Mouse (Mus musculus): ENCODE results near the gene Tenm4. TPM values are rescaled to one million over a fixed set of nuclear protein-coding genes. Genes with fewer than 3 reads are reported as not detected.

Gene Tenm4
- polyA plus RNA-seq, 1 experiment from 2014 or later = 2.3 TPM

- ATAC-seq = no peak
- no peak overlapping the region for H3K27ac ChIP-seq
- 56% methylated on average over 7 of the region's 7 CpGs for WGBS (ENCODE audit: insufficient replicate concordance)
- no peaks in the 10 kb centered on the region for H3K36me3 ChIP-seq
- no peaks in the 10 kb centered on the region for H3K4me1 ChIP-seq
- H3K4me3 ChIP-seq = no peak overlapping the region
- H3K27me3 ChIP-seq (replicated peaks) = no peaks in the 10 kb centered on the region
- no peaks in the 10 kb centered on the region for H3K9me3 ChIP-seq (replicated peaks)
- no peak overlapping the region for H3K4me2 ChIP-seq
- no peak overlapping the region for H3K9ac ChIP-seq
These were observed 707.6 kb downstream of the Tenm4 start for GRCm38 (mm10) chr7:96878511-96879276.

- ATAC-seq = no peak
- H3K36me3 ChIP-seq = no peaks in the 10 kb centered on the region
- no peak overlapping the region for H3K9ac ChIP-seq
- H3K9me3 ChIP-seq (replicated peaks) = no peaks in the 10 kb centered on the region
- 72% methylated on average over 6 of the region's 6 CpGs for WGBS (ENCODE audit: insufficient replicate concordance)
- no peaks in the 10 kb centered on the region for H3K4me1 ChIP-seq
- H3K27ac ChIP-seq = no peak overlapping the region
- H3K27me3 ChIP-seq (replicated peaks) = no peaks in the 10 kb centered on the region
- H3K4me3 ChIP-seq = no peak overlapping the region
- H3K4me2 ChIP-seq = no peak overlapping the region
These were observed 708.5 kb downstream of the Tenm4 start for GRCm38 (mm10) chr7:96879593-96879992.

GRCm38 (mm10) chr7:96880221-96880944, 709.3 kb downstream of the Tenm4 start:
- Histone ChIP-seq H3K9ac (no peak overlapping the region), H3K9me3 (replicated peaks) (no peaks in the 10 kb centered on the region), H3K36me3 (no peaks in the 10 kb centered on the region), H3K27ac (no peak overlapping the region), H3K4me3 (no peak overlapping the region), H3K27me3 (replicated peaks) (no peaks in the 10 kb centered on the region), H3K4me1 (no peaks in the 10 kb centered on the region), H3K4me2 (no peak overlapping the region)
- no peak for ATAC-seq
- 74% methylated on average over 6 of the region's 6 CpGs for WGBS (ENCODE audit: insufficient replicate concordance)

- 78% methylated on average over 3 of the region's 3 CpGs for WGBS (ENCODE audit: insufficient replicate concordance)
- Histone ChIP-seq H3K9me3 (replicated peaks) (no peaks in the 10 kb centered on the region), H3K4me3 (no peak overlapping the region), H3K27me3 (replicated peaks) (no peaks in the 10 kb centered on the region), H3K9ac (no peak overlapping the region), H3K36me3 (no peaks in the 10 kb centered on the region), H3K4me2 (no peak overlapping the region), H3K4me1 (no peaks in the 10 kb centered on the region), H3K27ac (no peak overlapping the region)
- no peak for ATAC-seq
These were observed 712.3 kb downstream of the Tenm4 start for GRCm38 (mm10) chr7:96883297-96883696.

- Histone ChIP-seq H3K9ac (no peak overlapping the region), H3K4me3 (no peak overlapping the region), H3K4me1 (no peaks in the 10 kb centered on the region), H3K4me2 (no peak overlapping the region), H3K36me3 (no peaks in the 10 kb centered on the region), H3K27ac (no peak overlapping the region), H3K27me3 (replicated peaks) (no peaks in the 10 kb centered on the region), H3K9me3 (replicated peaks) (no peaks in the 10 kb centered on the region)
- WGBS (ENCODE audit: insufficient replicate concordance) = 81% methylated on average over 18 of the region's 18 CpGs
- no peak for ATAC-seq
These were observed 716.1 kb downstream of the Tenm4 start for GRCm38 (mm10) chr7:96887088-96887654.

- Histone ChIP-seq H3K9ac (no peak overlapping the region), H3K27me3 (replicated peaks) (no peaks in the 10 kb centered on the region), H3K9me3 (replicated peaks) (no peaks in the 10 kb centered on the region), H3K4me1 (no peaks in the 10 kb centered on the region), H3K36me3 (no peaks in the 10 kb centered on the region), H3K4me3 (no peak overlapping the region), H3K27ac (no peak overlapping the region), H3K4me2 (no peak overlapping the region)
- ATAC-seq = no peak
- 78% methylated on average over 18 of the region's 18 CpGs for WGBS (ENCODE audit: insufficient replicate concordance)
These were observed 718.3 kb downstream of the Tenm4 start for GRCm38 (mm10) chr7:96889061-96890034.

GRCm38 (mm10) chr7:96890035-96890621, 719.1 kb downstream of the Tenm4 start:
- no peak for ATAC-seq
- Histone ChIP-seq H3K4me1 (no peaks in the 10 kb centered on the region), H3K4me2 (no peak overlapping the region), H3K27me3 (replicated peaks) (no peaks in the 10 kb centered on the region), H3K36me3 (no peaks in the 10 kb centered on the region), H3K9ac (no peak overlapping the region), H3K27ac (no peak overlapping the region), H3K9me3 (replicated peaks) (no peaks in the 10 kb centered on the region), H3K4me3 (no peak overlapping the region)
- WGBS (ENCODE audit: insufficient replicate concordance) = 47% methylated on average over 7 of the region's 7 CpGs

- WGBS (ENCODE audit: insufficient replicate concordance) = 70% methylated on average over 10 of the region's 10 CpGs
- no peaks in the 10 kb centered on the region for H3K4me1 ChIP-seq
- H3K9me3 ChIP-seq (replicated peaks) = no peaks in the 10 kb centered on the region
- no peak overlapping the region for H3K9ac ChIP-seq
- no peak overlapping the region for H3K4me3 ChIP-seq
- H3K27ac ChIP-seq = no peak overlapping the region
- no peaks in the 10 kb centered on the region for H3K27me3 ChIP-seq (replicated peaks)
- H3K4me2 ChIP-seq = no peak overlapping the region
- no peak for ATAC-seq
- no peaks in the 10 kb centered on the region for H3K36me3 ChIP-seq
These were observed 719.9 kb downstream of the Tenm4 start for GRCm38 (mm10) chr7:96890987-96891386.

GRCm38 (mm10) chr7:96899036-96899569, 728.1 kb downstream of the Tenm4 start:
- Histone ChIP-seq H3K9me3 (replicated peaks) (no peaks in the 10 kb centered on the region), H3K4me3 (no peak overlapping the region), H3K4me2 (no peak overlapping the region), H3K27me3 (replicated peaks) (no peaks in the 10 kb centered on the region), H3K9ac (no peak overlapping the region), H3K4me1 (no peaks in the 10 kb centered on the region), H3K36me3 (no peaks in the 10 kb centered on the region), H3K27ac (no peak overlapping the region)
- WGBS (ENCODE audit: insufficient replicate concordance) = 57% methylated on average over 10 of the region's 10 CpGs
- ATAC-seq = no peak

GRCm38 (mm10) chr7:96902183-96902582, 731.1 kb downstream of the Tenm4 start:
- no peaks in the 10 kb centered on the region for H3K36me3 ChIP-seq
- H3K27me3 ChIP-seq (replicated peaks) = no peaks in the 10 kb centered on the region
- H3K9me3 ChIP-seq (replicated peaks) = no peaks in the 10 kb centered on the region
- WGBS (ENCODE audit: insufficient replicate concordance) = 30% methylated on average over 5 of the region's 5 CpGs
- no peak overlapping the region for H3K9ac ChIP-seq
- ATAC-seq = no peak
- no peaks in the 10 kb centered on the region for H3K4me1 ChIP-seq
- H3K27ac ChIP-seq = no peak overlapping the region
- H3K4me3 ChIP-seq = no peak overlapping the region
- H3K4me2 ChIP-seq = no peak overlapping the region

Measured in liver, embryonic 12.5 days (tissue).